Mouse (Mus musculus): ENCODE data around the gene Tsr1.

Gene Tsr1

GRCm38 (mm10) chr11:74895980-74896900 lies 1.6 kb upstream of the Tsr1 start:
- in situ Hi-C loops (cut with MboI; ENCODE audit: low pct_unique_long_range_greater_than_20kb in 1 of 2, low sequenced_read_pairs in 2 of 2, unreplicated experiment in 1 of 2) = no loop called here

- in situ Hi-C loops (cut with MboI; ENCODE audit: low pct_unique_long_range_greater_than_20kb in 1 of 2, low sequenced_read_pairs in 2 of 2, unreplicated experiment in 1 of 2) = no loop called here
Observed at GRCm38 (mm10) chr11:74896901-74897677, 782 bp upstream of the Tsr1 start, which contains the start of gene Sgsm2. Sgsm2 (minus strand) TSS chr11:74897060.

GRCm38 (mm10) chr11:74898517-74898827 lies 601 bp downstream of the Tsr1 start:
- in situ Hi-C loops (cut with MboI; ENCODE audit: low pct_unique_long_range_greater_than_20kb in 1 of 2, low sequenced_read_pairs in 2 of 2, unreplicated experiment in 1 of 2) = no loop called here

GRCm38 (mm10) chr11:74901555-74901954 lies 3.7 kb downstream of the Tsr1 start:
- in situ Hi-C loops (cut with MboI; ENCODE audit: low pct_unique_long_range_greater_than_20kb in 1 of 2, low sequenced_read_pairs in 2 of 2, unreplicated experiment in 1 of 2) = no loop called here

- in situ Hi-C loops (cut with MboI; ENCODE audit: low pct_unique_long_range_greater_than_20kb in 1 of 2, low sequenced_read_pairs in 2 of 2, unreplicated experiment in 1 of 2) = no loop called here
Observed at GRCm38 (mm10) chr11:74902416-74902815, 4.5 kb downstream of the Tsr1 start.

- in situ Hi-C loops (cut with MboI; ENCODE audit: low pct_unique_long_range_greater_than_20kb in 1 of 2, low sequenced_read_pairs in 2 of 2, unreplicated experiment in 1 of 2) = no loop called here
Observed at GRCm38 (mm10) chr11:74907850-74908249, 10.0 kb downstream of the Tsr1 start.

- in situ Hi-C loops (cut with MboI; ENCODE audit: low pct_unique_long_range_greater_than_20kb in 1 of 2, low sequenced_read_pairs in 2 of 2, unreplicated experiment in 1 of 2) = no loop called here
Observed at GRCm38 (mm10) chr11:74908618-74909399, 10.9 kb downstream of the Tsr1 start.

GRCm38 (mm10) chr11:74909978-74910377 lies 12.1 kb downstream of the Tsr1 start:
- in situ Hi-C loops (cut with MboI; ENCODE audit: low pct_unique_long_range_greater_than_20kb in 1 of 2, low sequenced_read_pairs in 2 of 2, unreplicated experiment in 1 of 2) = no loop called here

GRCm38 (mm10) chr11:74912492-74912891 lies 14.6 kb downstream of the Tsr1 start:
- in situ Hi-C loops (cut with MboI; ENCODE audit: low pct_unique_long_range_greater_than_20kb in 1 of 2, low sequenced_read_pairs in 2 of 2, unreplicated experiment in 1 of 2) = no loop called here

- in situ Hi-C loops (cut with MboI; ENCODE audit: low pct_unique_long_range_greater_than_20kb in 1 of 2, low sequenced_read_pairs in 2 of 2, unreplicated experiment in 1 of 2) = no loop called here
Observed at GRCm38 (mm10) chr11:74919249-74919648, 21.4 kb downstream of the Tsr1 start.

GRCm38 (mm10) chr11:74924149-74924548 lies 26.3 kb downstream of the Tsr1 start:
- in situ Hi-C loops (cut with MboI; ENCODE audit: low pct_unique_long_range_greater_than_20kb in 1 of 2, low sequenced_read_pairs in 2 of 2, unreplicated experiment in 1 of 2) = no loop called here

- in situ Hi-C loops (cut with MboI; ENCODE audit: low pct_unique_long_range_greater_than_20kb in 1 of 2, low sequenced_read_pairs in 2 of 2, unreplicated experiment in 1 of 2) = no loop called here
Observed at GRCm38 (mm10) chr11:74925577-74926387, 27.9 kb downstream of the Tsr1 start, which contains the start of the genes Smg6 and Srr. Smg6 (plus strand) TSS chr11:74925823. Srr (minus strand) TSS chr11:74925948.

GRCm38 (mm10) chr11:74926388-74927005 lies 28.6 kb downstream of the Tsr1 start:
- in situ Hi-C loops (cut with MboI; ENCODE audit: low pct_unique_long_range_greater_than_20kb in 1 of 2, low sequenced_read_pairs in 2 of 2, unreplicated experiment in 1 of 2) = no loop called here

GRCm38 (mm10) chr11:74927236-74927725 lies 29.4 kb downstream of the Tsr1 start:
- in situ Hi-C loops (cut with MboI; ENCODE audit: low pct_unique_long_range_greater_than_20kb in 1 of 2, low sequenced_read_pairs in 2 of 2, unreplicated experiment in 1 of 2) = no loop called here

GRCm38 (mm10) chr11:74929111-74929510 lies 31.2 kb downstream of the Tsr1 start:
- in situ Hi-C loops (cut with MboI; ENCODE audit: low pct_unique_long_range_greater_than_20kb in 1 of 2, low sequenced_read_pairs in 2 of 2, unreplicated experiment in 1 of 2) = no loop called here

GRCm38 (mm10) chr11:74930391-74930790 lies 32.5 kb downstream of the Tsr1 start:
- in situ Hi-C loops (cut with MboI; ENCODE audit: low pct_unique_long_range_greater_than_20kb in 1 of 2, low sequenced_read_pairs in 2 of 2, unreplicated experiment in 1 of 2) = no loop called here

GRCm38 (mm10) chr11:74946348-74946747 lies 48.5 kb downstream of the Tsr1 start:
- in situ Hi-C loops (cut with MboI; ENCODE audit: low pct_unique_long_range_greater_than_20kb in 1 of 2, low sequenced_read_pairs in 2 of 2, unreplicated experiment in 1 of 2) = no loop called here
